Mouse (Mus musculus) neural tube, embryonic 11.5 days (tissue): ENCODE data around the gene Dlg1. TPM values are rescaled to one million over a fixed set of nuclear protein-coding genes. Genes with fewer than 3 reads are reported as not detected.

Source experiments
- ATAC-seq: fragments of 200-750 bp; cut with Nextera tagmentation; 2 replicates; pipeline ENCODE4 v1.8.0; 2017; ENCODE audit warnings: moderate number of reproducible peaks, mild to moderate bottlenecking, moderate TSS enrichment, moderate library complexity; ENCODE audit not compliant: insufficient read depth, low FRiP score, low TSS enrichment
- DNase-seq: peaks from one replicate; pipeline ENCODE4 v3.0.0-alpha.2; 2015; ENCODE audit warnings: low spot score
- H3K27ac ChIP-seq: fragments of 300-500 bp; sonication (generic); 2 replicates; pipeline ENCODE4 v1.5.1; 2014; ENCODE audit warnings: low read depth, mild to moderate bottlenecking, low read length
- H3K27me3 ChIP-seq: fragments of 300-500 bp; sonication (generic); 2 replicates; pipeline ENCODE4 v1.6.1; 2014; ENCODE audit warnings: mild to moderate bottlenecking, low read length, mixed read lengths; ENCODE audit not compliant: control insufficient read depth, insufficient read depth
- H3K36me3 ChIP-seq: fragments of 300-500 bp; sonication (generic); 2 replicates; pipeline ENCODE4 v1.6.1; 2014; ENCODE audit warnings: mild to moderate bottlenecking, low read length, moderate library complexity, mixed read lengths; ENCODE audit not compliant: control insufficient read depth, insufficient read depth
- H3K4me1 ChIP-seq: fragments of 300-500 bp; sonication (generic); 2 replicates; pipeline ENCODE4 v1.6.1; 2014; ENCODE audit warnings: low read length, mixed read lengths; ENCODE audit not compliant: control insufficient read depth, insufficient read depth
- H3K4me2 ChIP-seq: fragments of 300-500 bp; sonication (generic); 2 replicates; pipeline ENCODE4 v1.6.1; 2014; ENCODE audit warnings: low read depth, mild to moderate bottlenecking, moderate library complexity
- H3K4me3 ChIP-seq: fragments of 300-500 bp; sonication (generic); 2 replicates; pipeline ENCODE4 v1.5.1; 2014; ENCODE audit warnings: low read depth, low read length
- H3K9ac ChIP-seq: fragments of 300-500 bp; sonication (generic); 2 replicates; pipeline ENCODE4 v1.6.1; 2014; ENCODE audit warnings: mild to moderate bottlenecking, low read length
- H3K9me3 ChIP-seq: fragments of 300-500 bp; sonication (generic); 2 replicates; pipeline ENCODE4 v1.6.1; 2016; ENCODE audit warnings: low read length; ENCODE audit not compliant: control insufficient read depth
- WGBS: fragments of 180-500 bp; shearing (Covaris S2); extraction: QIAGEN DNeasy Blood & Tissue Kit; methylation state at CpG from one replicate; pipeline ENCODE4 v1.1.7; 2014; 5-methylcytosine and 5-hydroxymethylcytosine counted together
- polyA plus RNA-seq: library from polyadenylated mRNA; unstranded; fragments of >200 nt; fragmentation: Nextera tagmentation; extraction: Ambion mirVana; gene quantifications from 2 replicates; pipeline ENCODE4 v1.2.1, GENCODE M21; 2014

Dlg1 gene
- polyA plus RNA-seq, 1 experiment from 2014 or later, result 23.8 TPM

DNA sequence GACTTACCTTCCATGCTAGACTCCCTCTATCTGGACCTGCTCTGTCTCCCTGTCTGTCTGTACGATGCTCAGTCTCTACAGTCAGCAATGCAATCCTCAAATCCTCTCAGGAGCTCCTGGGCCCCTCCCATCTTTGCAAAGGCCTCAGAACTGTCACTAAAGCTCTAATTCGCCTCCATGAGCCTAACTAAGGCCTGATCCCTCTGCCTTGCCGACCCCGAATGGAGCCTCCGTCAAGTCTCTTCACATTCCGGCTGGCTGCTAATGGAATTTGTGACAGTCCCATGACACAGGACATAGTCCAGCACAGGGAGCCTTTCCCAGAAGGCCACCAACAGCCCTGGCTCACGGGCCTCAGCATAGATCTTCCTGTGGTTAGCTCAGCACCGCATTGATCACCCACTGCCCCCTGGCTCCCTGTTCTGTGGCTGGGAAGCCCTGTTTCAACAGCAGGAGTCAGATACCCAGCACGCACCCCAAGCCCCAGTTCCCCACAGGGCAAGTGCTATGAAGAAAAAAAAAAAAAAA, 219.2 kb downstream of the Dlg1 start:
- Histone ChIP-seq H3K9ac (no peak overlapping the region), H3K4me2 (no peak overlapping the region), H3K9me3 (no peaks in the 10 kb centered on the region), H3K27ac (no peak overlapping the region), H3K4me1 (peaks cover 8% of the 10 kb centered on the region), H3K36me3 (no peaks in the 10 kb centered on the region), H3K4me3 (no peak overlapping the region), H3K27me3 (no peaks in the 10 kb centered on the region)
- WGBS, result 68% methylated on average over 9 of the region's 9 CpGs
- DNase-seq (no peak), ATAC-seq (no peak)

GRCm38 (mm10) chr16:31883302-31883701, 220.1 kb downstream of the Dlg1 start:
- Histone ChIP-seq H3K4me1 (peaks cover 8% of the 10 kb centered on the region), H3K4me3 (no peak overlapping the region), H3K27me3 (no peaks in the 10 kb centered on the region), H3K9me3 (no peaks in the 10 kb centered on the region), H3K36me3 (no peaks in the 10 kb centered on the region), H3K4me2 (no peak overlapping the region), H3K9ac (no peak overlapping the region), H3K27ac (no peak overlapping the region)
- ATAC-seq, result no peak
- no peak for DNase-seq
- WGBS, result 73% methylated on average over 14 of the region's 14 CpGs

- 8% methylated on average over 6 of the region's 6 CpGs for WGBS
- H3K4me3 ChIP-seq, result no peak overlapping the region
- H3K36me3 ChIP-seq, result no peaks in the 10 kb centered on the region
- no peak for ATAC-seq
- no peak overlapping the region for H3K9ac ChIP-seq
- H3K27me3 ChIP-seq, result no peaks in the 10 kb centered on the region
- no peak overlapping the region for H3K4me2 ChIP-seq
- H3K27ac ChIP-seq, result no peak overlapping the region
- peak; percentile 35 for DNase-seq
- no peaks in the 10 kb centered on the region for H3K9me3 ChIP-seq
- H3K4me1 ChIP-seq, result peaks cover 8% of the 10 kb centered on the region
These were observed 220.7 kb downstream of the Dlg1 start for GRCm38 (mm10) chr16:31883902-31884301.

DNA sequence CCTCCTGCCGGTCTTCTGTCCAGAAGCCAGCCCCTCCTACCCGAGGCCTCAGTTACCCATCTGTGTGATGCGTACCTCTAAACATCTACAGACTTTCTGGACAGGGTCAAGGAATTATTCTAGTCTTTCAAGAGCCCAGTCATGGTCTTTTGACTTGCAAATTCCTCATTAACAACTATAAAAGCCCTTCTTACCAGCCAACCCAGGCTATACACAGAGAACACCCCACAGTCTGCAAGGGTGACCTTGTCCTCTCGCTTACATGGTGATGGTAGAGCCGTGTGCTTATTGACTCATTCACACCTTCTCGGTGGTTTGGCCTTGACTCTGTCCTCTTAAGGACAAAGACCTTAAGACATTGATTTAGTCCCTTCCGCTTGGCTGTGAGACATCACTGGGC, 227.7 kb downstream of the Dlg1 start:
- WGBS, result 67% methylated on average over 7 of the region's 7 CpGs
- Histone ChIP-seq H3K4me2 (no peak overlapping the region), H3K27ac (no peak overlapping the region), H3K36me3 (no peaks in the 10 kb centered on the region), H3K4me3 (no peak overlapping the region), H3K4me1 (no peaks in the 10 kb centered on the region), H3K9me3 (no peaks in the 10 kb centered on the region), H3K9ac (no peak overlapping the region), H3K27me3 (no peaks in the 10 kb centered on the region)
- ATAC-seq, result no peak
- DNase-seq, result no peak

- DNase-seq (no peak), ATAC-seq (no peak)
- H3K27ac ChIP-seq, result no peak overlapping the region
- 59% methylated on average over 5 of the region's 5 CpGs for WGBS
- H3K27me3 ChIP-seq, result no peaks in the 10 kb centered on the region
- H3K9me3 ChIP-seq, result no peaks in the 10 kb centered on the region
- H3K4me3 ChIP-seq, result no peak overlapping the region
- peaks cover 7% of the 10 kb centered on the region; the same call in 1 of the 2 replicates for H3K4me1 ChIP-seq
- no peaks in the 10 kb centered on the region for H3K36me3 ChIP-seq
- no peak overlapping the region for H3K4me2 ChIP-seq
- H3K9ac ChIP-seq, result no peak overlapping the region
These were observed 230.3 kb downstream of the Dlg1 start for GRCm38 (mm10) chr16:31893396-31894141.

DNA sequence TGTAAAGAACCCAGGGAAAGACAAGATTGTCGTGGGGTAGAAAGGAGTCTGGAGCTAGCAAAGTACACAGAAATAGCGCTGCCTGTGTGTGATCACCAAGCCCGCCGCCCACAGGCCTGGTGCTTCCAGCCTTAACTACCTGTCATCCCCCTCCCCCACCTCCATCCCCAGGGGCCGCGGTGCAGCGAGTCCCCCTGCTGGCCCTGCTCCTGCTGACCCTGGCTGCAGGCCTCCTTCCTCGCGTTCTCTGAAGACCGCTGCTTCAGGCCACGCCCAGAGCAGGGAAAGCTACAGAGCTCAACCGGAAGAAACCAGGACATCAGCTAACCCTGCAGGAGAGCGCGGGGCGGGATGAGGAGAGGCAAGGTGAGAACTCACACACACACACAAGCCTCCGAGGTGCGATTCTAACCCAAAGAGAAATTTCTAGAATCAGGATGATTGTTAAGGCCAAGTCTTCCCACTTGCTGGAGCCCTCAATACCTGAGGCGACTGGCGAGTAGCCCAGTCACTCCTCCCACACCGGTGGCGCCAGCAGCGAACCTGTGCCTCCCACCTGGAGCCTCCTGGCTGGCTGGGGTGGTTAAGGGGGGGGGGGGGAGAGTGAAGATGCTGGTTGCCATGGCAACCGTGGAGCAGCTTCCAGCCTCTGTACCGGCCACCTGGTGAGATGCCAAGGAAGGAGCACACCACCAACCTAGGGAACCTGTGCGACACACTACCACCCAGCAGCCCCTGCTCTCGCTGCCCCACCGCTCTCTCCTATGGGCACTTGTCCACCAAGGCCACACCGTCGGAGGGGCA, 233.9 kb downstream of the Dlg1 start:
- H3K4me3 ChIP-seq, result peak overlapping the region; percentile 10; the same call in 1 of the 2 replicates
- 13% methylated on average over 28 of the region's 29 CpGs for WGBS

DNA sequence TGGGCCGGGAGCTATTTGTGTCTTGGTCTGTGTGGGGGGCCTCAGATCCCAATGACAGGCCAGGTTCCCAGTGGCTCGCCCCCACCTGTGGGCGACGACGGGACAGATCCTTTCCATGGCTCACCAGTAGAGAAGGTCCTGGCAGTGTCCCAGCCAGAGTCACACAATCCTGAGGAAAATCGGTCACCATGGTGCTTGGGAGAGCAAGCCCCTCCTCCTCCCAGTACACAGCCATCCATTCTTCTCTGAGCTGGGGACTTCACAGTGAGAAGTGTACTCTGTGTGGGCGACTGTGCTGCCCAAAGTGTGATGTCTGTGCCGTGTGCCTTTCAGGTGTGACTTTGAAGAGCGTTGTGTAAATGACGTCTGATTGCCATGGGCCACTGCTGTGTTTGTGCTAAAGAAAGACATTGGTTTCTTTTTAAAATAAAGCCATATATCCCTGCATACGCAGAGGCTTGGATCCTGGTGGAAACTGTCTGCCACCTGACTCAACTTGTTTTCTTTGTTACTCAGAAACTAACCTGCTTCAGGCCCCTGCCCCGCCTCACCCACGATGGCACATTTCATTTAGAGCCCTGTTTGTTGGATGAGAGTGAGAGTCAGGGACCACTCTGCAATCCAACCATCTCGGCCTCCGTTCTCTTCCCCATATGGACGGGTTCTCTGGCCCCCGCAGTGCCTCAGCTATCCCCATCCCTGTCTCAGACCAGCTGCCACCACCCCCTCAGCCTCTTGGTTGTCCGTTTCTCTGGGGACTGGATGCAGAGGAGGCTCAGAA, 235.5 kb downstream of the Dlg1 start:
- Histone ChIP-seq H3K4me1 (peaks cover 7% of the 10 kb centered on the region; the same call in 1 of the 2 replicates), H3K36me3 (no peaks in the 10 kb centered on the region), H3K9me3 (no peaks in the 10 kb centered on the region), H3K4me3 (no peak overlapping the region), H3K27ac (no peak overlapping the region), H3K27me3 (no peaks in the 10 kb centered on the region), H3K4me2 (no peak overlapping the region), H3K9ac (no peak overlapping the region)
- no peak for ATAC-seq
- 79% methylated on average over 18 of the region's 18 CpGs for WGBS
- no peak for DNase-seq

More for the DNA sequence above, 233.9 kb downstream of the Dlg1 start:
- ATAC-seq (peak; percentile 48), DNase-seq (peak; percentile 65)
- Histone ChIP-seq H3K4me1 (peaks cover 7% of the 10 kb centered on the region; the same call in 1 of the 2 replicates), H3K27me3 (no peaks in the 10 kb centered on the region), H3K36me3 (no peaks in the 10 kb centered on the region), H3K4me2 (peak overlapping the region; percentile 35), H3K9me3 (no peaks in the 10 kb centered on the region), H3K27ac (no peak overlapping the region), H3K9ac (peak overlapping the region; percentile 54)

DNA sequence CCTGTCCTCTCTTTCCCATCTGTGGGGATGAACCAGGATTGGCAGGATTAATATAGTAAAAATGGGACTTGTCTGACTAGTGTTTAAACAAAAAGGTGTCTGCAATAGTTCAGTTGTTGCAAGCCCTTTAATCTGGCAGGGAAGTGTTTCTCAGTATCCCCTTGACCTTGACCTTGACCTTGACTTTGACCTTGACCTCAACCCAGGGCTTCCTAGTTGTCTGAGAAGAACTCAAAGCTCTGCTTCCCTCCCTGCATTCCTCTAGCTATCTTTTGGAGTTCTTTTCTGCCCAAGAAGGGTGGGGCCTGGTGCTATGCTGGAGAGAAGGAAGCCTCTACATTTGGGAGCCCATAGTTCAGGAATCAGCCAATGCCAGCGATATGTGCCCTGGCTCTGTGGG, 238.6 kb downstream of the Dlg1 start:
- Histone ChIP-seq H3K4me2 (no peak overlapping the region), H3K9me3 (no peaks in the 10 kb centered on the region), H3K27ac (no peak overlapping the region), H3K9ac (no peak overlapping the region), H3K4me1 (peaks cover 7% of the 10 kb centered on the region; the same call in 1 of the 2 replicates), H3K27me3 (no peaks in the 10 kb centered on the region), H3K4me3 (no peak overlapping the region), H3K36me3 (no peaks in the 10 kb centered on the region)
- WGBS, result 86% methylated on average over 1 of the region's 1 CpGs
- ATAC-seq (no peak), DNase-seq (no peak)
